Mouse (Mus musculus): ENCODE measurements around the gene Cyb5b.
"Not testable (repeated sequence)": the region's sequence is repeated elsewhere in the genome, so short reads cannot be mapped to it uniquely, and the experiment has no call there.

Gene Cyb5b

GRCm38 (mm10) chr8:107150404-107151157 is at the start of gene Cyb5b:
Gene Cyb5b, plus strand, starts transcription at chr8:107150640.
- DNase-seq (ENCODE audit: low read depth, low spot score), result peak; percentile 80

DNA sequence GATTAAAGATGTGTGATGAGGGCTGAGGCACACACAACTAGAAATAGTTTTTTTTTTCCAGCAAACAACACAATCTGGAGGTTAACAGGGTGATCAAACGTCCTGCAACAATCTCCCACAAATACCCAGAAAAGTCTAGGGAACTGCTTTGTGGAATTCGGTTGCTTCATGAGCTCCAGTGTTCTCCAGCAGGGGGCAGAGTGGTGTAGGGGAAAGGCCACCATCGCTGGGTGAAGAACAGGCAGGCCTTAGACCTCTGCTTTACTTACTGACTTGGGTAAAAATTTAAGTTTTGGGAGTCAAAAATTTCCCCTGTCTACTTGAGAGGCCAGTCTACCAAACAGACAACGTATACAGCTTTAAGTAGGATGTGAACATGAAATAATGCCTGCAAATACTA is 45.9 kb upstream of the Cyb5b start:
- DNase-seq (ENCODE audit: low read depth, low spot score), result peak; percentile 47

- DNase-seq (ENCODE audit: low read depth, low spot score), result not testable (repeated sequence)
These were observed 42.4 kb upstream of the Cyb5b start for GRCm38 (mm10) chr8:107108089-107108488.

DNA sequence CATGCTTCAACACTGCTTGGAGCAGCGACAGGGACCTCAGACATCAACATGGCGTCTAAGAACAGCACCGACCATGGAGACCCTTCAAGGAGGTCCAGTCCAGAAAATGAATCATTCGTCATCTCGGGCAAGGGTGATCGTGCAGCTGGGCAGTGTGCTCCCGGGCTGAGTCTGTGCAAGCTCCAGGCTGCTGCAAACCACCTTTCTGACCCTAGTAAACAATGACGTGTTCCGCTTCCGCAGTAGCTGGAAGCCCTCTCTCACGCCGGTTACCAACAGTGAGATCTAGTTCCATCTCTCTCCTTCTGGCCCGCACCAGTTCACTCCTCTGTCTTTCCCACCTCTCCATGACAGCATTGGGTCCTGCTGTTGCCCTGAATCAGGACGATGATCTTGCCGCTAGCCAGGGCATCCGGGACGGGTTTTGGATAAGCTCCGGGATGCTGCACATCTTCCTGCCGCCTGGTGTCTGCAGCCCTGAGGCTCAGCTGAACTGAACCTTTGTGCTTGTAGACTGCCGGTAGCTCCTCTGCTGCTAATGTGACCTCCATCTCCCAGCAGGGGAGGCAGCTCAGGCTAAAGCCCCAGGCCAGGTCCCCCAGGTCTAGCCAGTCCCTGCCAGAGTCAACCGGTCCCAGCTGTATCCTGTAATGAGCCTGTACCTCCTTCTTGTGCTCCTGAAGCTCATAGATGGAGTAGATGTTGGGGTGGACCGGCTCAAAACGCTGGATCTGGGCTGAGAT is 41.3 kb upstream of the Cyb5b start:
- DNase-seq (ENCODE audit: low read depth, low spot score), result no peak

DNA sequence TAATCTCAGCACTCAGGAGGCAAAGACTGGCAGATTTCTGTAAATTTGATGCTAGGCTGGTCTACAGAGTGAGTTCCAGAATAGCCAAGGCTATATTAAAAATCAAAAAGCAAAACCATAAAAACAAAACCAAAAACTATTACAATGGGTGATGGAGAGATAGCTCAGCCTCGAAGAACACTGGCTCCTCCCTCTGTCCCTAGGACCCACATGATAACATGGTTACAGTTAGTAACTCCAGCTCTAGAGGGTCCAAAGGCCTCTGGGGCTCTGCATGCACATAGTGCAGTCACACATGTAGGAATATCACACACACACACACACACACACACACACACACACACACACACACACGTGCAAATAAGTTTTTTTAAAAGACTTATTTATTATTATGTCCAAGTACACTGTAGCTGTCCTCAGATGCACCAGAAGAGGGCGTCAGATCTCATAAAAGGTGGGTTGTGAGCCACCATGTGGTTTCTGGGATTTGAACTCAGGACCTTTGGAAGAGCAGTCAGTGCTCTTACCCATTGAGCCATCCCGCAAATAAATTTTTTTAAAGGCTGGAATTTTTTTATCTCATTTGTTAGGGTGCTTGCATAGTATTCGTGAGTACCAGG is 40.5 kb upstream of the Cyb5b start:
- no peak for DNase-seq (ENCODE audit: low read depth, low spot score)

GRCm38 (mm10) chr8:107110629-107111330 is 39.7 kb upstream of the Cyb5b start:
- DNase-seq (ENCODE audit: low read depth, low spot score), result no peak

GRCm38 (mm10) chr8:107111340-107112105 is 38.9 kb upstream of the Cyb5b start:
- no peak for DNase-seq (ENCODE audit: low read depth, low spot score)

DNA sequence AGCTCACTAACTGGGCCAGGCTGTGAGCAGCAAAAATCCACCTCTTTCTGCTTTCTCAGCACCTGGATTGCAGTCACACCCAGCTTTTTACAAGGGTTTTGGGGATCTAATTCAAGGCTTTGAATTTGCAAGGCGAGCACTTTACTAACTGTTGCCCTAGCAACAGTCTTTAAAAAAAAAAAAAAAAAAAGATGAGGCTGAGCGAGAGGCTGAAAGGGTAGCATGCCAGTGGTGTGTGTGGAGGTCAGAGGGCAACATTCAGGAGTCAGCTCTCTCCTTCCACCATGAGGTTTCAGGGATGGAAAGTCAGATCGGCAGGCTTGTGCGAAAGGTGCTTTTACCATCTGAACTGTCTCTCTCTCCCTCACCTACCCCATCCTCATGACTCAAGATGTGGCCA is 37.2 kb upstream of the Cyb5b start:
- no peak for DNase-seq (ENCODE audit: low read depth, low spot score)

- DNase-seq (ENCODE audit: low read depth, low spot score), result no peak
These were observed 36.1 kb upstream of the Cyb5b start for GRCm38 (mm10) chr8:107114150-107115007.

DNA sequence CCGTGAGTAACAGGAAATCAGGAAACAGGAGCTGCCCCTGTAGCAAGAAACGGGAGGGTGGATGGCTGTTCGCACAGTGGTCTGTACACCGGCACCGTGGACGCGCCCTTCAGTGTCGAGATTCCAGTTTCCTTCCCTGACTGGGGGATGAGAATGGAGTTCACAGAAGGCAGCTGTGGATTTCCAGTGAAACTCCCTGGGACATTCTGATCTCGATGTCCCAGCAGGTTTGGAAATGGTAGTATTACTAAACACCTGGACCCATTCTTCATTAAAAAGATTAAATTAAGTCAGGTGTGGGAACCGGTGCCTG is 35.5 kb upstream of the Cyb5b start:
- DNase-seq (ENCODE audit: low read depth, low spot score), result no peak

DNA sequence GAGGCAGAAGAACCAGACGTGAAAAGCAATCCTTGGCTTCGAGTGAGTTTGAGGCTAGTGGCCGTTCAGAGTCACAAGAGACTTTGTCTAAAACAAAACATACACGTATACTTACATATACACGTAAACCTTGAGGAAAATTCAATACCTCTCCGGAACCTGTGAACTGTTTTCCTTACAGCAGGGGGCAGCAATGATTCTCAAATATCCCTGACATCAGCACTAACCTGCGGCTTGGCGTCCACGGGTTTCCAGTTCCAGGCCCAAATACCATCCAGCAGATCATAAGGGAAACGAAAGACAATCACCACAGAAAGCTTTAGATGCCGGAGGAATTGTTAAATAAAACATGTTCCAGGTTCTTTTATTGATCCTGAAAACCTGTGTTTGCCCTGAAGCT is 34.4 kb upstream of the Cyb5b start:
- DNase-seq (ENCODE audit: low read depth, low spot score), result peak; percentile 50

- no peak for DNase-seq (ENCODE audit: low read depth, low spot score)
These were observed 33.4 kb upstream of the Cyb5b start for GRCm38 (mm10) chr8:107117019-107117418.

- no peak for DNase-seq (ENCODE audit: low read depth, low spot score)
These were observed 31.6 kb upstream of the Cyb5b start for GRCm38 (mm10) chr8:107118803-107119233.

DNA sequence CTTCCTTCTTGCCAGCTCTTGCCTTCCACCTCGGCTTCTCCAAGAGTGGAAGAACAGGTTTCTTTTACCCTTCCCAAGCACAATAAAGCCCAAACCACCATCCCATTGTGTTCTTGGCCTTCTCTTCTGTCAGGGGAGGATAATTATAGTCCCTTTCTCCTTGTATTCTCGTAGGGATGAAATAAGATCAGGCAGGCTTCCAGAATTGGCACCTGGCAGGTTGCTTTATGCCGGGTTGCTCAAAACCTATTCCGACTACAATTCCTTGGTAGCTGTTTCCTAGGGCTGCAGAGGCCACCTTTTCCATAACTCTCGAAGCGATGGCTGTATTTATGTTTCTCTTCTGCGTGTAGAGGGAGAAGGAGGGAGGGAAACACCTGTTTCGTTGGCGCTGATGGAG is 31.0 kb upstream of the Cyb5b start:
- DNase-seq (ENCODE audit: low read depth, low spot score), result no peak

- no peak for DNase-seq (ENCODE audit: low read depth, low spot score)
These were observed 29.6 kb upstream of the Cyb5b start for GRCm38 (mm10) chr8:107120806-107121205.

- DNase-seq (ENCODE audit: low read depth, low spot score), result no peak
These were observed 28.7 kb upstream of the Cyb5b start for GRCm38 (mm10) chr8:107121681-107122291.

GRCm38 (mm10) chr8:107123063-107123614 is 27.3 kb upstream of the Cyb5b start:
- DNase-seq (ENCODE audit: low read depth, low spot score), result no peak

- DNase-seq (ENCODE audit: low read depth, low spot score), result no peak
These were observed 26.1 kb upstream of the Cyb5b start for GRCm38 (mm10) chr8:107124343-107124742.

- no peak for DNase-seq (ENCODE audit: low read depth, low spot score)
These were observed 21.0 kb upstream of the Cyb5b start for GRCm38 (mm10) chr8:107129171-107130025.

Data from retina, postnatal 7 days (tissue).